Mouse (Mus musculus): ENCODE measurements around the gene Slc46a2.

DNA sequence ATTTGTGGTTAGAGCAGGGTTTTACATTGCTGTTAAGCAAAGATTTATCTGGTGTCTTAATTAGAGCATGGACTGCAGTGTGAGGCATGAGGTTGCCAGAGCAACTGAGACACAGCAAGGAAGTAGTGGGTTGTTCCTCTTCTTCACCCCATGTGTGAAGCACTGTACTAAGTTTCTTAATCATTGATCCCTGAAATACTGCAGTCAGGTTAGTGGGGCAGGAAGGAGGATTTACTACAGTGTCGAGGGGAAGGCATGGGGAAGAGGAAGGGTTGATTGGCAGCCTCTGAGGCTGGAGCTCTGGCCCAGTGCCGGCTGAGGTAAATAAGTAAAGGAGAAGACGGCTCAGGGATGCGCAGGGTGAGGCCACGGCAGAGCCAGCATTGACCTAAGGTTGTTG, 26.8 kb downstream of the Slc46a2 start:
- TF ChIP-seq POLR2A (IDR thresholded peaks at IDR 0.05; ENCODE audit: insufficient read depth, low read depth, low read length) (no peak), CTCF (IDR thresholded peaks at IDR 0.05; ENCODE audit: insufficient read depth, low read depth, low read length) (no peak)

All from olfactory bulb, adult 2 months (tissue).